Mouse (Mus musculus) heart, adult 2 months (tissue): ENCODE measurements around the gene Yif1b.

Experiments used
- CTCF ChIP-seq: fragments of 200-600 bp; IDR thresholded peaks from 2 replicates; pipeline ENCODE4 v1.8.1; 2022; ENCODE audit warnings: antibody characterized with exemption, mild to moderate bottlenecking, moderate library complexity
- EP300 ChIP-seq: fragments of 200-500 bp; IDR thresholded peaks from 2 replicates; pipeline ENCODE4 v1.6.1; 2011; ENCODE audit warnings: low read depth, low read length, control low read depth; ENCODE audit not compliant: insufficient read depth
- POLR2A ChIP-seq: fragments of 200-500 bp; IDR thresholded peaks from 2 replicates; pipeline ENCODE4 v1.6.1; 2011; ENCODE audit warnings: mild to moderate bottlenecking, low read depth, low read length, control low read depth; ENCODE audit not compliant: insufficient read depth

GRCm38 (mm10) chr7:29257368-29257767 is 19.2 kb downstream of the Yif1b start:
- no peak for TF ChIP-seq POLR2A
- TF ChIP-seq CTCF = no peak
- no peak for TF ChIP-seq EP300
